Mouse (Mus musculus) heart, embryonic 15.5 days (tissue): ENCODE measurements around the gene Tmem207. TPM values are rescaled to one million over a fixed set of nuclear protein-coding genes. Genes with fewer than 3 reads are reported as not detected.
"Not testable (repeated sequence)": the region's sequence is repeated elsewhere in the genome, so short reads cannot be mapped to it uniquely, and the experiment has no call there.

Experiments
- ATAC-seq: fragments of 200-750 bp; cut with Nextera tagmentation; replicated peaks from 2 replicates; pipeline ENCODE4 v1.8.0; 2017; ENCODE audit warnings: low read depth, moderate TSS enrichment; ENCODE audit not compliant: insufficient number of reproducible peaks, insufficient read depth, low FRiP score
- H3K27ac ChIP-seq: fragments of 300-500 bp; sonication (generic); 2 replicates; pipeline ENCODE4 v1.5.1; 2015; ENCODE audit warnings: mild to moderate bottlenecking, inconsistent platforms
- H3K27me3 ChIP-seq: fragments of 300-500 bp; sonication (generic); 2 replicates; pipeline ENCODE4 v1.6.1; 2015; ENCODE audit warnings: inconsistent platforms
- H3K36me3 ChIP-seq: fragments of 300-500 bp; sonication (generic); 2 replicates; pipeline ENCODE4 v1.6.1; 2015; ENCODE audit warnings: mild to moderate bottlenecking, inconsistent platforms
- H3K4me1 ChIP-seq: fragments of 300-500 bp; sonication (generic); replicated peaks from 2 replicates; pipeline ENCODE4 v1.6.1; 2015; ENCODE audit warnings: inconsistent platforms
- H3K4me2 ChIP-seq: fragments of 300-500 bp; sonication (generic); 2 replicates; pipeline ENCODE4 v1.6.1; 2015; ENCODE audit warnings: inconsistent platforms, mild to moderate bottlenecking, moderate library complexity
- H3K4me3 ChIP-seq: fragments of 300-500 bp; sonication (generic); 2 replicates; pipeline ENCODE4 v1.5.1; 2015; ENCODE audit warnings: mild to moderate bottlenecking, inconsistent platforms
- H3K9ac ChIP-seq: fragments of 300-500 bp; sonication (generic); 2 replicates; pipeline ENCODE4 v1.6.1; 2015; ENCODE audit warnings: mild to moderate bottlenecking, inconsistent platforms
- H3K9me3 ChIP-seq: fragments of 300-500 bp; sonication (generic); replicated peaks from 2 replicates; pipeline ENCODE4 v1.6.1; 2016; ENCODE audit warnings: inconsistent platforms
- WGBS: fragments of 180-500 bp; shearing (Covaris S2); methylation state at CpG from one replicate; pipeline ENCODE4 v1.1.7; 2015; ENCODE audit warnings: mixed read lengths; 5-methylcytosine and 5-hydroxymethylcytosine counted together
- polyA plus RNA-seq: library from polyadenylated mRNA; unstranded; fragments of >200 nt; fragmentation: Nextera tagmentation; extraction: Ambion mirVana; gene quantifications from 2 replicates; pipeline ENCODE4 v1.2.1, GENCODE M21; 2015

The Tmem207 gene
- polyA plus RNA-seq, 1 experiment from 2014 or later = not detected

DNA sequence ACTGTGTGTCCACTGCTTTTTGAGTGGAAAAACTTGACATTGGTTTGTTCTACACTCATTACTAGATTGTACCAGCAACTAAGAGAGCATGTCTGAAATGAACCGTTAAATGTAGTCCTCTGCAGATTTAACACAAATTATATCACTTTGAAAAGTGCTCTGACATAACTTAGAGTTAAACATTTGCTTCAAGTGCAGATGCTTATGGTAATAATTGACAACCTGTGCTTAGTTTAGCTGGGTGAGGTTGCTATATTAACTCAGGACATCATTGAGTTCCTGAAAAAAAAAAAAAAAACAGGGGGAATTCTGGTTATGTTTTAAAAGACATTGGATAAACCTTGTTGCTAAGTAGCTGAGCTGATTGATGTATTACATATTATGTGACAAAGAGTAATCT, 3.9 kb upstream of the Tmem207 start:
- Histone ChIP-seq H3K27me3 (no peaks in the 10 kb centered on the region), H3K4me1 (no peaks in the 10 kb centered on the region), H3K9ac (no peak overlapping the region), H3K4me2 (no peak overlapping the region), H3K9me3 (no peaks in the 10 kb centered on the region), H3K27ac (no peak overlapping the region), H3K36me3 (no peaks in the 10 kb centered on the region), H3K4me3 (no peak overlapping the region)
- ATAC-seq = no peak
- WGBS = 75% methylated on average over 1 of the region's 1 CpGs

DNA sequence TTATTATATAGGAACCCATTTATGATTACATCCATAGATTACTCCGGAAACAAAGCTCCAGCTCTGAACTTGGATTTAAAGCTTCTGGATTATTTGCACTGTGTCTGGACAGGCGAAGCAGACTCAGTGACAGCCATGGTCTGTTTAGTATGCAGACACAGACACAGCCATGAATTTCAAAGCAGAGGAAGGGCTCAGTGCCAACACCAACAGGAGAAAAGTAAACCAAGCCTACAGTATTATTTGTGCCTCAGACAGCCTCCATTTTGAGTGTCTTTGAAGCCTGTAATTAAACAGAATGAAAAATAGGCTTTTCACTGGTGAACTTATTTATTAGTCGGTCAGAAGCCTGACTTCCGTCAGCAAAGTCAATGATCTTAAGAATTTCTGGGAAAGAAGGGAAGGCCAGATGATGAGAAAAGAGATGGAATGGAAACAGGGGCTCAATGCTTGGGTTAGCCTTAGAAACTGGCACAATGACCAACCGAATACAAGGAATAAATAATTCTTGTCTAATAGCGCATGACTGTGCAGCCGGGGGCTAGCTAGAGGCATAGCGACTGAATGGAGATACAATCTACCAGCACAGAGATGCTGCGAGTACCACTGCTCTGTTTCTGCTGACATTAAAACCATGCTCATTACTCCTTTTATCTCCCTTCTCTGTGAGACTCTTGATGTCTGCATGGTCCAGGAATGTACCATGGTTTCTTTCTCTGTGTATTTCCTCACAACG, 1.5 kb upstream of the Tmem207 start:
- Histone ChIP-seq H3K4me1 (no peaks in the 10 kb centered on the region), H3K27me3 (no peaks in the 10 kb centered on the region), H3K9me3 (no peaks in the 10 kb centered on the region), H3K4me3 (no peak overlapping the region), H3K36me3 (no peaks in the 10 kb centered on the region), H3K4me2 (no peak overlapping the region), H3K27ac (no peak overlapping the region), H3K9ac (no peak overlapping the region)
- no peak for ATAC-seq
- WGBS = 65% methylated on average over 10 of the region's 10 CpGs

DNA sequence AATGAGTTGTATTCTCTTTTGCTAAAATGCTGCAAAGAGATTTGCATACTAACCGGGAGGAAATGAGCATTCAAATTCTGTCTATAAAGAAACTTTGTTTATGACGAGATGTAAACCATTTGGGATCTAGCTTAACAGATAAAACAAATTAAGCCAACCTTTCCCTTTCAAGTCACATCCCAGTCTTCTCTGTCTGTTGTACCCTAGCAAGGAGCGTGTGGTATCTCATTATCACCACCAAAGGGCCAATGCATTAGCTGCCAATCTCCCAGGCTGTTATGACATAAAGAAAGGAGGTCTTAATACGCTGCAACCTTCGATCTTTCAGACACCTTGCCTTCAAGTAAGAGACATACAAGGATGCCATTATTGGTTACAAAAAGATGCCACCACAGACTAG, 737 bp downstream of the Tmem207 start:
- Histone ChIP-seq H3K4me2 (no peak overlapping the region), H3K9me3 (no peaks in the 10 kb centered on the region), H3K9ac (no peak overlapping the region), H3K4me1 (no peaks in the 10 kb centered on the region), H3K27me3 (no peaks in the 10 kb centered on the region), H3K27ac (no peak overlapping the region), H3K4me3 (no peak overlapping the region), H3K36me3 (no peaks in the 10 kb centered on the region)
- no peak for ATAC-seq
- 72% methylated on average over 5 of the region's 5 CpGs for WGBS

DNA sequence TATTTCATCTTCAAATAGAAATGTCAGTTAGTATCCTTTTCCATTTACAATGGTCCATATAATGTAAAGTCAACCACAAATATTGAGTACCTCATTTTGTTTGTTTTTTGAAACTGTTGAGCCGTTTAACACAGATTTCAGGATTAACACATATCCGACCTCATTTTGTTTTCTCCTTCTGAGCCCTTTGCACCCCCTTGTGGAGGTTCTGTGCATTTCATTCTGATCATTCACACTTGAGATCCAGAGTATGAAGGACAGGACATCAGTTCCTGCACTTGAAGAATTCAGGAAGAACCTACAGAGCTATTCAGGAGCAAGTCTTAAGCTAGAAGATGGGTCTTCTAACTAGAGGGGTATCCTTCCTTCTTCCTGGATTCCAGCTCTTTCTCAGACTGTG, 7.0 kb downstream of the Tmem207 start:
- Histone ChIP-seq H3K36me3 (no peaks in the 10 kb centered on the region), H3K27ac (no peak overlapping the region), H3K4me2 (no peak overlapping the region), H3K9ac (no peak overlapping the region), H3K4me3 (no peak overlapping the region), H3K9me3 (no peaks in the 10 kb centered on the region), H3K4me1 (no peaks in the 10 kb centered on the region), H3K27me3 (no peaks in the 10 kb centered on the region)
- no peak for ATAC-seq
- 44% methylated on average over 2 of the region's 2 CpGs for WGBS

DNA sequence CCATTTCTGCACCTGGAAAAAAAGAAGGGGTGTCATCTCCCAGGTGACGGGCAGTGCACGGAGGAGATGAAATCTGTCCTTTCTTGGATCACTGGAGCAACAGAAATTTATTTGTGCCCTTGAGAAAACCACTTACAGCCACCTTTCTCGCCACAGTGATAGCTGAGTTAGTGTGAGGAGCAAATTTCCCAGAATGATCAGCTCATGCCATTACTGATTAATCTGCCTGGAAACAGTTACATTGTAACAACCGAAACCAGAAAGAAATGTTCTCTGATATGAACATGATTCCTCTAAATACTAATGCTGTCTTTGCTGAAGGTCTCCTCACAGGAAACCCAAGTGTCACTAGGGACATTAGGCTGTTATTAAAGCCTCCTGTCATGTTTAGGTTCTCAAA, 21.6 kb downstream of the Tmem207 start:
- Histone ChIP-seq H3K36me3 (no peaks in the 10 kb centered on the region), H3K9ac (no peak overlapping the region), H3K4me2 (no peak overlapping the region), H3K4me3 (no peak overlapping the region), H3K9me3 (no peaks in the 10 kb centered on the region), H3K4me1 (peaks cover 4% of the 10 kb centered on the region; the same call in 1 of the 2 replicates), H3K27ac (no peak overlapping the region), H3K27me3 (no peaks in the 10 kb centered on the region)
- 77% methylated on average over 4 of the region's 4 CpGs for WGBS
- ATAC-seq = no peak

DNA sequence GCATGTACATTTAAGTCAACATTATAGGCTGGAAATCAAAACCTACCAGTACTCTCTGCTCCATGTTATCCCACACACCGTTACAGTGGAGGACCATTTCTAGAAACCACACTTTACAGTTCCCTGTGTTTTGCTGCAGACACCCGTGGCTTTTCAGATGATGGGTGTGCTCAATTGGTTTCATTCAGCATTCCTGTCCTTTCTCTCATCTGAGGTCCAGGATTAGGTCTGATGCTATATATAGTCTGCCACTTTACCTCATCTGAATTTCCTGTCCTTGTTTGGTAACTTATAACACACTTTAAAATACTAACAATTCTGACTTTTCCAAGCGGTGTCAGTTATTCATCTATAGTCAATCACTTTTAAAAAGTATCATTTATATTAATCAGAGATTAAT, 25.8 kb downstream of the Tmem207 start:
- WGBS = 47% methylated on average over 3 of the region's 3 CpGs

DNA sequence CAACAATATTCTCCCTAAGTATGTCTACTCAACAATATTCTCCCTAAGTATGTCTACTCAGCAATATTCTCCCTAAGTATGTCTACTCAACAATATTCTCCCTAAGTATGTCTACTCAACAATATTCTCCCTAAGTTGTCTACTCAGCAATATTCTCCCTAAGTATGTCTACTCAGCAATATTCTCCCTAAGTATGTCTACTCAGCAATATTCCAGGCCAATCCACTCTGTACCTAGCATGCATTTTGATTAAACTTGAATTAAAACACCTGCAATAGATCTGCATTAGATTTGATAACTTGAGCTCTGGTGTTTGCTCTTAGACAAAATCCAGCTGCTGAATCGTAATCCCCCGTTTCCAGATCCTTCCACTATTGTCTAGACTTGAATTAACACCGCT, 26.9 kb downstream of the Tmem207 start:
- ATAC-seq, H3K9me3 ChIP-seq, H3K27ac ChIP-seq, H3K36me3 ChIP-seq, H3K4me3 ChIP-seq, H3K4me1 ChIP-seq, H3K9ac ChIP-seq, H3K4me2 ChIP-seq, H3K27me3 ChIP-seq: not testable (repeated sequence)
- 82% methylated on average over 3 of the region's 3 CpGs for WGBS

More for the DNA sequence above, 25.8 kb downstream of the Tmem207 start:
- Histone ChIP-seq H3K4me3 (no peak overlapping the region), H3K27me3 (no peaks in the 10 kb centered on the region), H3K36me3 (no peaks in the 10 kb centered on the region), H3K9ac (no peak overlapping the region), H3K4me1 (peaks cover 4% of the 10 kb centered on the region; the same call in 1 of the 2 replicates), H3K9me3 (no peaks in the 10 kb centered on the region), H3K4me2 (no peak overlapping the region), H3K27ac (no peak overlapping the region; the same call in 1 of the 2 replicates)
- ATAC-seq = no peak

DNA sequence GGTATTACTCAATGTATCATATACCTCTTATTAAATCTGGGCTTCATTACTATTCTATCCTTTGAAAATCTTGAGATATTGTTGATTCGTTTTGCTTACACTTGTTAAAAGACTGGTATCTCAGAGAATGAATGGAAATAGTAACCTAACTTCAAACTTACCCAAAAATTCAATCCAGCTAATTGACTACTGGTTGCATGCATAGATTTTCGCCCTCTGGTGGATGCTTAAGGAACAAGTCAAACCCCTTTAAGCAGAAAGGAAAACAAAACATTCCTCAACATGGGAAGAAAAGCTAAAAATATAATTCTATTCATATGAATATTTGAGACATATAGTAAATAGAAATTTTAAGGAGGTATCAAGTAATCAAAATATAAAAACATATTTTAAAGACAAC, 30.8 kb downstream of the Tmem207 start:
- Histone ChIP-seq H3K27me3 (no peaks in the 10 kb centered on the region), H3K4me3 (no peak overlapping the region), H3K27ac (no peak overlapping the region), H3K4me1 (peaks cover 4% of the 10 kb centered on the region; the same call in 1 of the 2 replicates), H3K4me2 (no peak overlapping the region), H3K9ac (no peak overlapping the region), H3K36me3 (no peaks in the 10 kb centered on the region), H3K9me3 (no peaks in the 10 kb centered on the region)
- ATAC-seq = no peak
- 11% methylated on average over 2 of the region's 2 CpGs for WGBS

DNA sequence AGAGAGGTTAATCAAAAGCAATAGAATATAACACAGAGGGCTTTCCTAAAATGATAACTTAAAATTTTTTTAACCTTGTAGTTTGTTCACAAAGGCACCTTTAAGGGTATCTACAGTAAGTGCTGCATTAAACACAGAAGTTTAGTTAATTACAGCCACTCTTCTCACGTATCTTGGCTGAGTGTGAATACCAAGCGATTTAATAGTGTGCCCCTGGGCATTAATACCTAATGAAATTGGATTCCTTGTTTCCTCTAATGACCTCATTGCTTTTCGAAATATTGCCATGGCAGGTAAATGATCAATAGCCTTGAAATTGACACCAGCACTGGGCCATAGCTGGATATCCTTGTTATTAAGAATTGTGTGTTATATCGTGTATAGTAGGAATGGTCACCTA, 55.3 kb downstream of the Tmem207 start:
- no peaks in the 10 kb centered on the region for H3K4me1 ChIP-seq
- no peaks in the 10 kb centered on the region for H3K9me3 ChIP-seq
- no peak overlapping the region for H3K27ac ChIP-seq
- H3K4me3 ChIP-seq = no peak overlapping the region
- no peak for ATAC-seq
- no peaks in the 10 kb centered on the region for H3K27me3 ChIP-seq
- no peaks in the 10 kb centered on the region for H3K36me3 ChIP-seq
- WGBS = 82% methylated on average over 4 of the region's 4 CpGs
- H3K4me2 ChIP-seq = no peak overlapping the region
- no peak overlapping the region for H3K9ac ChIP-seq

DNA sequence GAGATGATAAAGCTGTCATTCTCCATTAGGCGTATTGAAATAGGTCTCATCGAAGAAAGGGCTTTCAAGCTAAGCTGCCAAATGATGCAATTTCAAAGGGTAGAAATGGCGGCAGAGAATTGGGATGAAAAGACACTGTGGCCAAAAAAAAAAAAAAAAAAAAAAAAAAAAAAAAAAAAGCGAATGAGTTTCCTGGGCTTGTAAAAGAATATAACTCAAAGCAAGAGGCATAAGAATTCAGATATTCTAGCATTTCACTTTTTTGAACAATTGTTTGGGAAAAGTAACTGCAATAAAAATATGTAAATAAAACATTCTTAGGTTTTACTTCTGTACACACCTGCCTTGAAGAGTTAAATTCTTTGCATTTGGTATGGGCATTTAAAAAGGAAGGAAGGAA, 60.0 kb downstream of the Tmem207 start:
- Histone ChIP-seq H3K4me1 (no peaks in the 10 kb centered on the region), H3K9me3 (no peaks in the 10 kb centered on the region), H3K27me3 (no peaks in the 10 kb centered on the region), H3K36me3 (no peaks in the 10 kb centered on the region), H3K9ac (no peak overlapping the region), H3K4me2 (no peak overlapping the region), H3K27ac (no peak overlapping the region), H3K4me3 (no peak overlapping the region)
- ATAC-seq = no peak
- WGBS = 83% methylated on average over 4 of the region's 4 CpGs

DNA sequence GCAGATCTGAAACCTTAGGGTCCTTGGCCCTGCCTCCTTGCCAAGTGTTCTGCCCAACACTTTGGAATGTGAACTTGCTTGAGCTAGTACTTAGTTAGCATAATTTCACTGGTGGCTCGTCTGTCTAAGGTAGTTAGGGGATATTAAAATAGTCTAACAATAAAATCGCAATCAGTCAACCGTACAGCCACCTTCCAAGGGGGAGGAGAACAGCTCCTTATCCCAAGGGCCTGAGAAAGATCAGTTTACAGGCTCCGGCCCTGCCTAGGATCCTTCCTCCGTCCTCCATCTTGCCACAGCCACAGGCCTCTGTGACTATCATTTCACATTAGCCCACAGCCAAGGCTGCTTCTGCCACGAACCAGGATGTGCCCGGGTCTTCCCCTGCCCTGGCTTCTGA, 63.7 kb downstream of the Tmem207 start, which contains the start of gene Cldn16:
Gene Cldn16, plus strand, starts transcription at position 301 of the 400 bp plus-strand sequence.
- Histone ChIP-seq H3K4me1 (no peaks in the 10 kb centered on the region), H3K36me3 (no peaks in the 10 kb centered on the region), H3K4me3 (no peak within 1 kb of the TSS), H3K9ac (no peak within 1 kb of the TSS), H3K27ac (no peak within 1 kb of the TSS), H3K9me3 (no peaks in the 10 kb centered on the region), H3K27me3 (no peaks in the 10 kb centered on the region), H3K4me2 (no peak within 1 kb of the TSS)
- WGBS = 73% methylated on average over 7 of the region's 7 CpGs
- ATAC-seq = no peak

DNA sequence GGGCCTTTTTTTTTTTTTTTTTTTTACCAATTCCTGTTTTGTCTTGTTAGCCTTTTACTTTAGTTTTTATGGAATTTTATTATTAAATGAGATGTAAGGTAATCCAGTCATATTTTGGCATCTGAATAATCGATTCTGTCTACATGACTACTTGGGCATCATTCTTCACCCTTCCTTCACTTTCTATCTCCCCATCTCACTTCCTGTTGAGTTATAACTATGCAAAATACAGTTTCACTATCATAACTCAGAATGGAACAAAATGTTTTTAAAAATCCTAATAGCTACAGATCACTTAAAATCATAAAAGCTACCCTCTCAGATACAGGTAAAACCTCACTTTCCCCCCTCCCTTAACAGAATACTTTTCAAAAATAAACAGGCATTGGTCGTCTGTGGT, 70.4 kb downstream of the Tmem207 start:
- H3K36me3 ChIP-seq = no peaks in the 10 kb centered on the region
- ATAC-seq = no peak
- no peak overlapping the region for H3K4me2 ChIP-seq
- H3K4me3 ChIP-seq = no peak overlapping the region
- 80% methylated on average over 2 of the region's 2 CpGs for WGBS
- no peaks in the 10 kb centered on the region for H3K4me1 ChIP-seq
- H3K27me3 ChIP-seq = no peaks in the 10 kb centered on the region
- no peak overlapping the region for H3K9ac ChIP-seq
- H3K27ac ChIP-seq = no peak overlapping the region
- H3K9me3 ChIP-seq = no peaks in the 10 kb centered on the region
